22 mouse cellular contexts compared by ENCODE assay signal in genomic region chr4:123856888-123857287, GRCm38 (mm10). TPM values are rescaled to one million over a fixed set of nuclear protein-coding genes. Genes with fewer than 3 reads are reported as not detected.
"Had no signal": no experiment of that assay in that cellular context is flagged by ENCODE, and none has a peak within 500 bp of the region (broad histone marks: within the 10 kb centered on the region; RNA-seq: fewer than 3 reads in every experiment).

No protein-coding gene starts in this region.

- DNase-seq: gastrocnemius, postnatal 14 days; heart, postnatal 10 days; heart, postnatal 4 days; kidney, adult 18-20 months; kidney, adult 8-10 months; kidney, postnatal 10 days; kidney, postnatal 25 days; kidney, postnatal 4 days; liver; liver, embryonic 13.5 days had no signal

RNA-seq across cellular contexts. Expression of gene 4933427I04Rik, which starts 2.6 kb away (rescaled TPM):
- total RNA-seq: gastrocnemius, adult 18-20 months; gastrocnemius, adult 8-10 months; gastrocnemius, postnatal 14 days; gastrocnemius, postnatal 4 days; granulocyte monocyte progenitor cell, adult 5-6 weeks; heart, adult 8-10 months; heart, postnatal 10 days; heart, postnatal 25 days; heart, postnatal 4 days; layer of hippocampus, adult 2 months; layer of hippocampus, postnatal 10 days; layer of hippocampus, postnatal 25 days; left cerebral cortex, adult 2 months; left cerebral cortex, postnatal 14 days; left cerebral cortex, postnatal 36 days had no signal
